Mouse (Mus musculus) telencephalon, adult 2 months (tissue): Measurements from ENCODE around the gene Naa25.

Source experiments
- DNase-seq: peaks from one replicate; pipeline ENCODE4 v3.0.0-alpha.2; 2011; ENCODE audit warnings: low read depth, low spot score

Naa25 gene

DNA sequence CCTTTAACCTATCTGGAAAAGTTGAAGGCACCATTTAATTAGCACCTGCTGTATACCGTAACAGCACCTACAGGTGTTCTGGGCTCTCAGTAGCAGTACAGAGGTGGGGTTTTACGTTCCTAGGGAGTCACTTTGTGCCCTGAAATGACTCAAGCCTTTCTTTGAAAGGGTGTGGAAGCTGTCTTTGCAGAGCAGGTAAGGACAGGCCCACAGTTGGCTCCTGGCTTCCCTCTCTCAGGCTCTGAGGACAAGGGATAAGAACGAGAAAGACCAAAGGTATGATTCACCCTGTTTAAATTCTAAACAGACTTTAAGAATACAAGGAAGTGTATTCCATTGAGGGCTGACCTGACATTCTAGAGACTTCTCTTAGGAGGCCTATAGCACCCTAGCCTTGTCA lies 4.3 kb upstream of the Naa25 start:
- DNase-seq, result no peak

DNA sequence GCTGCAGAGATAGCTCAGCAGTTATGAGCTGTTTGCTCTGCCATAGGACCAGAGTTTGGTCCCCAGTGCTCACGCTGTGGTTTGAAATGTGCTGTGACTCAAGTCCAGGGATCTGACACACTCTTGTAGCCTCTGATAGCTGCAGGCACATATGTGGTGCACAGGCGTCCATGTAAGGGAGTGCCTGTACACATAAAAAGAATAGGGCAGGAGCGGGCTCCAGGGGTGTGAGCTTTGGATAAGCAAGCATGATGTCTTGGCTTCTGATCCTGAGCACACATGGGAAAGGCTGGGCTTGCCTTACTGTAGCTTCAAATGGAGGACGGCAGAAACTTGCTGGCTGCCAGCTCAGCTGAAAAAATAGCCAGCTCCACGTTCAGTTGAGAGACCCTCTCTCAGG lies 2.1 kb upstream of the Naa25 start:
- no peak for DNase-seq

DNA sequence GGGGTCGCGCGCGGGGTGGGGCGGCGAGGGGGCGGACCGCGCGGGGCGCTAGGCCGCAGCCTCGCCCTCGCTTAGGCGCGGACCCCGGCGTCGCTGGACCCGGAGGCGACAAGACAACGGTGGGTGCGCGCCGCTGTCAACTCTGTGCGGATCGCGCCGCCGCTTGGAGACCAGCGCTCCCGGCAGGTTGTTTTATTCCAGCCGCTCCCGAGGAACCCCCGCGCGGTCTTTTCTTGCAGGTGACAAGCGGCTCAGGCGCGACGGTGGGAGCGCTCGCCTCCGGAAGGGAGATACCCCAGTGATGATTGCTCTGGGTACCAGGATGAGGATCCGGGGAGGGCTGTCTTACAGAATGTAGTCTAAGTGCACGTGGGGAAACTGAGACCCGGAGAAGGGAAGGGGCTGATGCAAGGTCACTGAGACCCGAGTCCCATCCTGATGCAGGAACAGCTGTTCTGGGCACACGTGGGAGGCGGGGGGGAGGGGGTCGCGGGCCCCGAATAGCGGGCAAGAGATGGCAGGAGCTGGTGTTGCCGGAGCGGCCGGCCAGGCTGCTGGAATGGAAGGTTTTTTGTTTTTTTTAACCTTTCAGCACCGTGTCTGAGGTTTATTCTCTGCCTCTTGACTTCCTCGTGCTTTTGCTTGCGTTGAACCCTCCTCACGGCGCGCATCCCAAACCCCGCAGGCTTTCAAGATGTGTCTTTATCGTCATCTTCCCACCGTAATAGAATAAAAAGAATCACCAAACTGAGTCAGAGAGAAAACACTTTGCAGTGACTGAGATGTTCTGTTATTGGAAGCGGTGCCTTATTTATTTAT lies 619 bp downstream of the Naa25 start:
- no peak for DNase-seq

DNA sequence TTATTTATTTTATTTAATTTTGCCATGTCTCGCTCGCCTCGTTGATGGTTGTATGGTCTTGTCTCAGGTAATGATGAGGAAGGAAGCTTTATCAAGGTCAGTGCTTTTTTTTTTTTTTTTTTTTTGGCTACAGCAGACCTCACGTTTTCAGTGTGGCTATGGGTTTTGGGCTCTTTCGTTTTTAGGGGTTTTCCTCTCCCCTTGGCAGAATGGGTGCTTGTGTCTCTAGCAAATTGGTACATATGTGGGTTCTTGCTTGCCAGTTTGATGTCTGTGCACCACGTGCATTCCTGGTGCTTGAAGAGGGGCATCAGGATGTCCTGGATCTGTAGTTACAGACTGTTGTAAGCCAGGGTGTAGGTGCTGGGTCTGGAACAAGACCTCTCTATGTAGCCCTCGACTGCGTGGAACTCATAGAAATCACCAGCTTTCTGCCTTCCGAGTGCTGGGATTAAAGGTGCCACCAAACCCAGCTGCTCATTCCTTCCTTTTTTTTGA lies 1.3 kb downstream of the Naa25 start:
- DNase-seq, result no peak

DNA sequence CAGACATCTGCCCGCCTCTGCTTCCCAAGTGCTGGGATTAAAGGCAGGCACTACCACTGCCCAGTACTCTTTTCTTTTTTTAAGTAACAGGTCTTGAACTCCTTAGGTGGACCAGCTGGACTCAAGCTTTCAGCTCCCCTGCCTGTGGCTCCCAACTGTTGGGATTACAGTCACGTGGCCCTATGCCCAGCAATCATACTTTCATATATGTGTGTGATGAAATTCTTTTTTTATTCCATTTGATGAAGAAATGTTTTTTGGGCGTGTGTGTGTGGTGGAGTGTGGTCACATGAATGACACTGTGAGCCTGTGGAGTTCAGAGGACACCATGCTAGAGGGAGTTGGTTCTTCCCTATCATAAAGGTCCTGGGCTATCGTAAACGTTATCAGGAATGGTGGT lies 1.8 kb downstream of the Naa25 start:
- DNase-seq, result no peak

DNA sequence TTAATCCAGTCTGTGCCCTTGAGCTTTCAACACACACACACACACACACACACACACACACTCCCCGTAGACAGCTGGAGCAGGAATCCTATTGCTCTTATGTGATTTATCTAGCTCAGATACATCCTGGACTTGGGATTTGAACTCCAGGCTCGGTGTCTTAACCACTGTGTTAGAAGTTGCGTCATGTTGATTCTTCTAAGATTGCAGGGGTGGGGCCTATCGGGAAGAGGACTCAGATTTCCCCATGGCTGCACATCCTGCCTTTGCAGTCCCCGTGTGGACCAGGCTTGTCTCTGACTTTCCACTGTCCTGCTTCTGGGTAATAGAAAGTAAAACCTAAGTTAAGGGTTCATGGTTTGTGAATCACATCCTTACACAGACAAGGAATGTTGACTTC lies 2.3 kb downstream of the Naa25 start:
- DNase-seq, result no peak

DNA sequence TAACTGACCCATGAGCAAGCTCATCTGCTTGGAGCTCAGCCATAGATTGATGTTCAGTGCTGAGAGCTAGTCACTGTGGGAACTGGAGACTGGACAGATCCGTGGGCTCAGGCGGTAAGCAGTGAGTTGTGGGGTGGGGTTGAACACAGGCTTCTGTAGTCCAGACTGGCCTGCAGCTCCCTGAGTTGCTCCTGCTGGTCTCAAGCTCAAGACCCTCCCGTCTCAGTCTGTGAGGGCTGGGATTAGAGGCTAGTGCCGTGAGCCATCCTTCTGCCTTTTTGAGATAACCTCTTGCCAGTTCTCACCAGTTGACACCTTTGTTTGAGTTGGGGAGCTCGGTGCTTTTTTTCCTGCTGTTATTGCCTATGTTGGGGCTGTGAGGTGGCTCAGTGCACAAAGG lies 3.1 kb downstream of the Naa25 start:
- DNase-seq, result no peak

DNA sequence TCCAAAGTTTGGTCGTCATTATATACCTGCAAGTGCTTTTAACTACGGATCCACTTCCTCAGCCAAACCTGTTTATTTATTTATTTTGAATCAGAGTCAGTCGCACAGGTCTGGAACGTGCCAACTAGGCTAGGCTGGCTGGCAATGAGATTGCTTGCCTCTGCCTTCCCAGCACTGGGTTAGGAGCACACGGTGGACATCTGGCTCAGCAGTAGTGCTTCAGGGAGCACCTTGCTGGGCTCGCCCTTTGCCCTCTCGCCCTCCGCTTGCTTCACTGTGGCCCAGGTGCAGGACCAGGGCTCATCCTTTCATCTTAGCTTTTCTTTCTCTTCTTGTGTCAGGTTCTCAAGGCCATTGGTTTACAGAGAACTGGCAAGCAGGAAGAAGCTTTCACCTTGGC lies 10.1 kb downstream of the Naa25 start:
- no peak for DNase-seq

DNA sequence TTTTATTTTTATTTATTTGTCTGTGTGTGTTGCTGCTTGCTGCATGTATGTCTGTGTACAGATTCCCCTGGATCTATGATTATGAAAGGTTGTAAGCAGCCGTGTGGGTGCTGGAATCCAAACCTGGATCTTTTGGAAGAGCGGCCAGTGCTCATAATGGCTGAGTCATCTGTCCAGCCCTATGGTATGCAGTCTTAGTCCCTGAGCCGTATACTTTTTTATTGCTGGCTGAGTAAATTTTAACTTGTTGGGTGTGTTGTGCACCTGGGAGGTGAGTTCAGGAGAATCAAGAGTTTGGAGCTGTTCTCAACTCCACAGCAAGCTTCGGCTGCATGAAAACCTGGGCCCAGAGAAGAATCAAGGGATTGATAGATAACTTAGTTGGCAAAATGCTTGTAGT lies 13.2 kb downstream of the Naa25 start:
- no peak for DNase-seq

DNA sequence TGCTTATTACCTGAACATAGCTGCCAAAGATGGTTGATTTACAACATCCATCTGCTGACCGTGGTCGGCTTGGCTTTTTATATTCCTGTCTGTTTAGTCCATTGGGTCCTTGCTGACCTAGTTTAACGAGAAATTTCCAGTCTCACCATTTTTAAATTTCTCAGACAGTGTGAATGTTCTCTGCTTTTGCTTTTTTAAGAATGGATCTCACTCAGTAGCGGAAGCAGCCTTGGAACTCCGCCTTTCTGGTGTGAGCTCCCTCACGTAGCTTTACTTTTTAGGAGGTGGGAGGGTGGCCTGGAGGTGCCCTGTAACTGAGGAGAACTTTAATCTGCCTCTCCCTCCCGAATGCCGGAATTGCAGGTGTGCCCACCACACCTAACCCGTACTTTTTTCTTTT lies 23.0 kb downstream of the Naa25 start:
- DNase-seq, result no peak

DNA sequence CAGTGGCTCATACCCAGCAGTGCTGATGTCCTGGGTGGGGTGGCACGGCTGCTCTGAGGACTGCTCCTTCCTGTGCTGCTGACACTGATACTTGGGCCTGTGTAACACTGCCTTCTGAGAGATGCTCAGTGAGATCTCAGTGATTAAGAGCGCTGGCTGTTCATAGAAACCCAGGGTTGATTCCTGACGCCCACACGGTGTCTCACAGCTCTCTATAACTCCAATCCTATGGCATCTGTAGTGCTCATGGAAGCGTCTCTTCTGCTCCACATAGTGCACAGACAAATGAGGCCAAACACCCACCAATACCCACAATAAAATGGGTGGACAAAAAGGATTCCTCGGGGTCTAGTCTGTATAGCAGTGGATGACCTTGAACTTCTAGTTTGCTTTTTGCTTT lies 25.1 kb downstream of the Naa25 start:
- no peak for DNase-seq

DNA sequence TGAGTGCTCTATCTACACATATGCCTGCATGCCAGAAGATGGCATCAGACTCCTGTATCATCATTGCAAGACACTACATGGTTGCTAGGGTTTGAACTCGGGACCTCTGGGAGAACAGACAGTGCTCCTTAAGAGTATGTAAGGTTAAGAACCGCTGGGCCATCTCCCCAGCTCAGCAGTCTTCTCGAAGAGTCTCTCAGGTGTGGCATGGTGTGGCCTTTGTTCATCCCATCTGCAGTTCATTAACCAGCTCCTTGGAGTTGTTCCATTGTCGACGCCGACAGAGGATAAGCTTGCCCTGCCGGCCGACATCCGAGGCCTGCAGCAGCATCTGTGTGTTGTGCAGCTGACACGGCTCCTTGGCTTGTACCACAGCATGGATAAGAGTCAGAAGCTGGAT lies 25.6 kb downstream of the Naa25 start:
- DNase-seq, result no peak

DNA sequence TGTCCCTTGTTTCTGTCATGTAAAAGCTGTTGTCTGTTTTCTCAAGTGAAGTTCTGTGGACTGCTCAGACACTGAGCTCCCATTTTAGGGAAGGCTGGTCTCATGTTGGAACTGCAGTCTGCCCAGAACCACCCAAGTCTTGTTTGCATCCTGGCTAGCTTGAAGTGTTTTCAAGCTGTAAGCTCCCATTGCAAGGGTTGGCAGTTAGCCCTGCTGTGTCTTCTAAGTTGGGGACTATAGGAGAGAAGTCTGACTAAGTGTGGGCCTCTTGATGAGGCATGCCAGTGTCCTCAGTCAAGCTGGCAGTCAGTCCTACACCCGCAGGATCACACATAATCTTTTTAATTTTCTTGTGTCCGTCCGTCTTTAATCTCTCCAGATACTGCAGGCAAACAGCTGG lies 31.2 kb downstream of the Naa25 start:
- DNase-seq, result peak; percentile 60

DNA sequence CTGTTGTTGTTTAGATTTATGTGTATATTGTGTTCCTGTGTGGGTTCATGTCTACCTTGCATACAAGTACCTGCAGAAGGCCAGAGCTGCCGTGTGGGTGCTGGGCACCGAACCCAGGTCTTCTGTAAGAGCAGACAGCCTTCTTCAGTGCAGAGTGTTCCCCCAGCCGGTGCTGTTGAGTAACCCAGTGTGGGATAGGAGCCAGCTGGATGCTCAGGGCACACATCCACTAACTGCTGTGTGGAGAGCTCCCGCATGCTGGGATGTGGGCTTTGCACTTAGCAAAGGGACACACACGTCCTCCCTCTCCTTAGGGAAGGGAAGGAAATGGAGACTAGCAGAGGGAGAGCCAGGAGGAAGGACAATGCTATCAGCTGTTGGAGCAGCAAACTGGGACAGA lies 40.4 kb downstream of the Naa25 start:
- no peak for DNase-seq

DNA sequence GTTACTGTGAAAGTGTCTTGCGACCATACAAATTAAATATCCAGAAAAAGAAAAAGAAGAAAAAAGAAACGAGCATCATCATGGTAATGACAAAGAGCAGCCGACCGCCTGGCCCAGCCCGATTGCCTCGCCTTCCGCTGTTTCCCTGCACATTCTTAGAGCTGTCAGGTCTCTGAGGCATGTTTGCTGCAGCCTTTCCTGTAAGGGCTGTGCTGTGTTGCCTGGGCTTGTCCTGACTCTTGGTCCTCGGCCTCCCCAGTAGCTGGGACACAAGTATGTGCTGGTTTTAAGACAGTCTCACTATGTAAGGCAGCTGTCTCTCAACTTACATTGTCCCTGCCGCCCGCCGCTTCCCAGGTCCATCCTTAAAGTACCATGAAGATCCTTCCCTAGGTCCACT lies 41.0 kb downstream of the Naa25 start:
- DNase-seq, result no peak

DNA sequence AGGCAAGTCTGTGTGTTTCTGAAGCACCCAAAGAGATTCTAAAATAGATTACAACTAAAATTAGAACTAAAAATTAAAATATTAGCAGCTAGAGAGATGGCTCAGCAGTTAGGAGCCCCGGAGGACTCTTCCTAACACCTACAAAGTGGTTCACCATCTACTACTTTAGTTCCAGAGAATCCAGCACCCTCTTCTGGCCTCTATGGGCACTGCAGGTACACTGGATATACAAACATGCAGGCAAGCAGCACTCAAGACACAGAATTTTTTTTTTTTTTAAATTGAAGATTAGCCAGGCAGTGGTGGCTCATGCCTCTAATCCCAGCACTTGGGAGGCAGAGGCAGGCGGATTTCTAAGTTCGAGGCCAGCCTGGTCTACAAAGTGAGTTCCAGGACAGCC lies 45.8 kb downstream of the Naa25 start:
- DNase-seq, result no peak

DNA sequence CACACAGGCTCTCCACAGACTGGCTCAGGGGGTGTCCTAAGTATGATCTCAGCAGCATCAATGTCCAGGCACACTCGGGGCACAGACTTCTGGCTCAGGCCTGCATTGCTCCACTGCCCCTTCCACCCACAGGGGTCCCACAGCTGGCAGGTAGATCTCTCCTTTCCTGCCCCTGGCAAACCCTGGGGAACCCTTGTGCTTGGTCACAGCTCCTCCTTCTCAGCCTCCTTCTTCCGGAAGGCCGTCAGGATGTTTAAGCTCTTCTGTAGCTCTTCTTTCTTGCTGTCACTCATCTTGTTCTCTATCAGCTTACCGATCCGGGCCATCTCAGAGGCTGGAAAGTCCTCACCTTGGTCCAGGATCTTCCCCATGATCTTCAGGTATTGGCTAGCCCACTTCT lies 47.1 kb downstream of the Naa25 start:
- DNase-seq, result no peak

DNA sequence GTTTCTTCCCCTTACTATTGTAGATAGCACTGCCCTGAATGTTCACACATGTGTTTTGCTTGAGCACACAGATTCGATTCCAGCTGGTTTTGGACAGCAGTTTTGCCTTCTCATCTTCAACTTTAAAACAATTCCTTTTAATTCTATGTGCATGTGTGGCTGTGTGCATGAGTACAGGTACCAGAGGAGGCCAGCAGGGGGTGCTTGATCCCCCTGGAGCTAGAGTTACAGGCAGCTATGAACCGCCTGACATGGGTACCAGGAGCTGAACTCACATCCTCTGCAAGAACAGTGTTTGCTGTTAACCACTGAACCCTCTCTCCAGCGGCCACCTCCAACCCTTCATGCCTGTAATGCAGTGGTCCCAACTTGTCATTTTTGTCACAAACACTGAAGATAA lies 50.7 kb downstream of the Naa25 start:
- DNase-seq, result no peak

DNA sequence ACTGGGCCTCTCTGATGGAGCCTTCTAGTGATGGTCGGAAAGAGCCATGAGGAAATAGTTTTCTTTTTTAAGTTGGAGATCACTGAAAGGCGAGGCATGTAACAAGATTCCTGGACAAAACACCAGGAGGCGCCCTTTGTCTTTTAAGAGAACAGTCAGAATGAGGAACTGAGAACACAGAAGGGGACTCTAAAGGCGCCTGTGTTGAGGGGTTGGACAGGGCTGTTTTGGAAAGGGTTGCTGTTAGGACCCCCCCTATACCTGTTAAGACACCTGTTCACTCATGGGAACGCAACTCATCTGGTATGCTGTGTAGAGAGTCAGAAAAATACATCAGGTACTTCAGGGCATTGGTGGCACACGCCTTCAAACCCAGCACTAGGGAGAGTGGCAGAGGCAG lies 52.2 kb downstream of the Naa25 start:
- no peak for DNase-seq

DNA sequence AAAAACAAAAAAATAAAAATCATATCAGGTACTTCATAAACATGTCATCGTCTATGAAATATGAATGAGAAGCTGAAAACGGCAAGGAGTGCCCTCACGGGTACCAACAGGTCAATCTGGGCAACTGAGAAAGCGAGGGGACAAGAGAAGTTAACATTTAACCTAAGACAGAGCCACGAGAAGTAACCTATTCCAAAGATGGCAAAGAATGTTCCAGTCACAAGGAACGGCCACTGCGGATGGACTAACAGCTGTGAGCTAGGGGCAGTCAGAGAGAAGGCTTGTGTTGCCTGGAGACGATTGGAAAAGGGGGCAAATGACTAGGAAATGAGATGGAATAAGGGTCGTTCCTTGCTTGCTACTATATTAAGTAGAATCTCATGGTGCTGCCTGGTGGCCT lies 52.7 kb downstream of the Naa25 start:
- no peak for DNase-seq

DNA sequence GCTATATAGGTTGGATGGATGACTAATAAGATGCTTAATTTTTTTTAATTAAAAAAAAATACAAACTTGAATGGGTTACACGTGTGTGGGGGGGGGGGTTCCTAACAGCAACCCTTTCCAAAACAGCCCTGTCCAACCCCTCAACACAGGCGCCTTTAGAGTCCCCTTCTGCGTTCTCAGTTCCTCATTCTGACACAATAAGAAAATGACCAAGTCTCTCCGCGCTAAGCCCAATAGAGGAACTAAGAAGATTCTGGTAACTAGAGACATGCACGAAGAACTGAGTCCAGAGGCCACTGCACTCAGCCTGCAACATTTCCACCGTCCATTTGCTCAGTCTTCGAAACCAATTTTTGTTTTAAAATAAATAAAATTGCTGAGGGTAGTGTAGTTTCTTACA lies 53.5 kb downstream of the Naa25 start:
- no peak for DNase-seq

DNA sequence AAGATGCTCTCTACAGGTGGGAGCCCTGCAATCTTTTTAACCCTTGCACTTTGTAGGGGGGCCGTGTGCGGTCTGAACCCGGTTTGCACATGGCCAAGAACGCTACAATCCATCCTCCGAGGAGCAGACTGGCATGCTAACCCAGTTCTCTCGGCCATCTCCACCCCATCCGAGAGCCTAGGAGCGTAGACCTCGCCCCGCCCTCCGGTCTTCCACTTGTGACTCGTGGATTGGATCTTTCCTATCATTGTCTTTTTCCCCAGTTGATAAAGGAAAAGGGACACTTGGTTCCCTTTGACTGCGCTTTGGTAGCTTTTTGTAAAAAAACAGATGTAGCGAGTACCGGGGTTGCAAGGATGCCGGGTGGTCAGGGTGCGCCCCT lies 53.9 kb downstream of the Naa25 start, which contains the start of gene Tmem116:
Gene Tmem116 (plus strand): TSS at position 250 of the 382 bp plus-strand sequence.
- no peak for DNase-seq

DNA sequence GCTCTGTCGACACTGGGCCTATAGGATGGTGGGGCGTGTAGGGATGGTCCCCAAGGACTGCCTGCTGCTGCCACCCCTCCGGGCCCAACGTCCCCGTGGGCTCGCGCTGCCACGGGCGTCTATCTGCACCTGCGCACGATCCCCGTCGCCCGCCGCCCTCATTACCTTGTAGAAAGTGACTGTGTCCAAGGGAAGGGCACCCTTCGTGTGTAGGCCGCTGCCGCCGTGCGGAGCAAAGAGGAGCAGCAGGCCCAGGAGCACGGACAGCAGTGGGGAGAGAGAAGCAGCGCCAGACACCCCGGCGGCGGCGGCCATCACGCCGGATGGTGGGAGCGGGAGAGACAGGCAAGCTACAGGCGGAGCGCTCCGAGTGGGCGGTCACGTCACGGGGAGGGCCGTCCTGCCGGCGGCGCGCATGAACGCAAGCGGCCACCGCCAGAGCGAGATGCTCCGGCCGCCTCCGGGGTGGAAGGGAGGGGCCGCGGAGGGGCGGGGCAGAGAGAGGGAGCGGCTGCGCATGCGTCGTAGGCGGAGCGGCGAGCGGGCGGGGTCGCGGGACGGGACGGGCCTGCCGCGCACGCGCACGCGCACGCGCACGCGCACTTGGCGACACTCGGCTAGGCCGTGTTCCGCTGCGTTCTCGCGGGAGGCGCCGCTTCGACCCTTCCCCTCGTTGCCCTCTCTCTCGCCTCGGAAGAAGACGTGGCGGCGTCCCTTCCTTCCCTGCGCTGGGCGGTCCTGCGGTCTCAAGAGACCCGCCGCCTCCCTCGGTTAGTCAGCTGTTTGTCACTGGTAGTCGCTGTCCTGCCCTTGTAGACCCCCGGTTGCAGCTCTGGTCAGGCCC lies 54.5 kb downstream of the Naa25 start, which contains the start of gene Erp29:
Gene Erp29 (minus strand): TSS at position 481 of the 844 bp plus-strand sequence.
- peak; percentile 93 for DNase-seq
